Mouse (Mus musculus) hindbrain, embryonic 12.5 days (tissue): Measurements from ENCODE around the gene Senp1. TPM values are rescaled to one million over a fixed set of nuclear protein-coding genes. Genes with fewer than 3 reads are reported as not detected.

ENCODE experiments used
- ATAC-seq: fragments of 200-750 bp; cut with Nextera tagmentation; 2 replicates; pipeline ENCODE4 v1.8.0; 2017; ENCODE audit warnings: moderate TSS enrichment; ENCODE audit not compliant: low FRiP score
- H3K27ac ChIP-seq: fragments of 300-500 bp; sonication (generic); 2 replicates; pipeline ENCODE4 v1.5.1; 2016; ENCODE audit warnings: mild to moderate bottlenecking
- H3K27me3 ChIP-seq: fragments of 300-500 bp; sonication (generic); 2 replicates; pipeline ENCODE4 v1.6.1; 2016; ENCODE audit warnings: mild to moderate bottlenecking
- H3K36me3 ChIP-seq: fragments of 300-500 bp; sonication (generic); 2 replicates; pipeline ENCODE4 v1.6.1; 2016; ENCODE audit warnings: mild to moderate bottlenecking
- H3K4me1 ChIP-seq: fragments of 300-500 bp; sonication (generic); 2 replicates; pipeline ENCODE4 v1.6.1; 2016
- H3K4me2 ChIP-seq: fragments of 300-500 bp; sonication (generic); replicated peaks from 2 replicates; pipeline ENCODE4 v1.6.1; 2016; ENCODE audit warnings: mild to moderate bottlenecking
- H3K4me3 ChIP-seq: fragments of 300-500 bp; sonication (generic); 2 replicates; pipeline ENCODE4 v1.5.1; 2016; ENCODE audit warnings: mild to moderate bottlenecking
- H3K9ac ChIP-seq: fragments of 300-500 bp; sonication (generic); 2 replicates; pipeline ENCODE4 v1.6.1; 2016; ENCODE audit warnings: mild to moderate bottlenecking, moderate library complexity
- H3K9me3 ChIP-seq: fragments of 300-500 bp; sonication (generic); replicated peaks from 2 replicates; pipeline ENCODE4 v1.6.1; 2016; ENCODE audit warnings: mild to moderate bottlenecking
- WGBS: fragments of 180-500 bp; shearing (Covaris S2); methylation state at CpG from one replicate; pipeline ENCODE4 v1.1.7; 2016; 5-methylcytosine and 5-hydroxymethylcytosine counted together
- polyA plus RNA-seq: library from polyadenylated mRNA; unstranded; fragments of >200 nt; fragmentation: Nextera tagmentation; extraction: Ambion mirVana; gene quantifications from 2 replicates; pipeline ENCODE4 v1.2.1, GENCODE M21; 2016

The Senp1 gene
- polyA plus RNA-seq, 1 experiment from 2014 or later = 38.7 TPM

GRCm38 (mm10) chr15:98069566-98070245 is 23.8 kb downstream of the Senp1 start:
- H3K36me3 ChIP-seq = peaks cover 46% of the 10 kb centered on the region
- no peaks in the 10 kb centered on the region for H3K27me3 ChIP-seq
- ATAC-seq = no peak
- no peaks in the 10 kb centered on the region for H3K9me3 ChIP-seq
- no peak overlapping the region for H3K27ac ChIP-seq
- no peak overlapping the region for H3K4me2 ChIP-seq
- 94% methylated on average over 8 of the region's 8 CpGs for WGBS
- H3K4me3 ChIP-seq = no peak overlapping the region
- no peaks in the 10 kb centered on the region for H3K4me1 ChIP-seq
- H3K9ac ChIP-seq = no peak overlapping the region

- Histone ChIP-seq H3K4me1 (no peaks in the 10 kb centered on the region), H3K27me3 (no peaks in the 10 kb centered on the region), H3K4me3 (no peak overlapping the region), H3K27ac (no peak overlapping the region), H3K9ac (no peak overlapping the region), H3K36me3 (peaks cover 50% of the 10 kb centered on the region), H3K4me2 (no peak overlapping the region), H3K9me3 (no peaks in the 10 kb centered on the region)
- WGBS = 93% methylated on average over 9 of the region's 9 CpGs
- ATAC-seq = no peak
These were observed 25.0 kb downstream of the Senp1 start for GRCm38 (mm10) chr15:98068506-98068905.

GRCm38 (mm10) chr15:98067492-98067891 is 26.1 kb downstream of the Senp1 start:
- no peaks in the 10 kb centered on the region for H3K27me3 ChIP-seq
- 80% methylated on average over 3 of the region's 3 CpGs for whole genome bisulfite sequencing
- H3K36me3 ChIP-seq = peaks cover 60% of the 10 kb centered on the region
- H3K9me3 ChIP-seq = no peaks in the 10 kb centered on the region
- no peak overlapping the region for H3K27ac ChIP-seq
- H3K4me3 ChIP-seq = no peak overlapping the region
- no peak overlapping the region for H3K9ac ChIP-seq
- ATAC-seq = no peak
- no peaks in the 10 kb centered on the region for H3K4me1 ChIP-seq
- no peak overlapping the region for H3K4me2 ChIP-seq

GRCm38 (mm10) chr15:98066602-98067001 is 26.9 kb downstream of the Senp1 start:
- peaks cover 66% of the 10 kb centered on the region for H3K36me3 ChIP-seq

GRCm38 (mm10) chr15:98065881-98066280 is 27.7 kb downstream of the Senp1 start:
- no peaks in the 10 kb centered on the region for H3K27me3 ChIP-seq
- H3K4me2 ChIP-seq = no peak overlapping the region
- peaks cover 65% of the 10 kb centered on the region for H3K36me3 ChIP-seq
- 93% methylated on average over 5 of the region's 5 CpGs for WGBS
- no peaks in the 10 kb centered on the region for H3K4me1 ChIP-seq
- no peak overlapping the region for H3K9ac ChIP-seq
- no peaks in the 10 kb centered on the region for H3K9me3 ChIP-seq
- no peak overlapping the region for H3K4me3 ChIP-seq
- no peak for ATAC-seq
- no peak overlapping the region for H3K27ac ChIP-seq

More at GRCm38 (mm10) chr15:98066602-98067001, 26.9 kb downstream of the Senp1 start:
- H3K4me2 ChIP-seq = no peak overlapping the region
- no peak overlapping the region for H3K27ac ChIP-seq
- H3K9ac ChIP-seq = no peak overlapping the region
- WGBS = 97% methylated on average over 12 of the region's 12 CpGs
- H3K4me3 ChIP-seq = no peak overlapping the region
- H3K4me1 ChIP-seq = no peaks in the 10 kb centered on the region
- H3K27me3 ChIP-seq = no peaks in the 10 kb centered on the region
- no peaks in the 10 kb centered on the region for H3K9me3 ChIP-seq
- ATAC-seq = no peak

- no peak overlapping the region for H3K4me2 ChIP-seq
- no peak overlapping the region for H3K4me3 ChIP-seq
- no peak overlapping the region for H3K9ac ChIP-seq
- 32% methylated on average over 5 of the region's 5 CpGs for WGBS
- no peak for ATAC-seq
- H3K27me3 ChIP-seq = no peaks in the 10 kb centered on the region
- no peak overlapping the region for H3K27ac ChIP-seq
- peaks cover 49% of the 10 kb centered on the region for H3K36me3 ChIP-seq
- H3K4me1 ChIP-seq = no peaks in the 10 kb centered on the region
- no peaks in the 10 kb centered on the region for H3K9me3 ChIP-seq
These were observed 38.3 kb downstream of the Senp1 start for GRCm38 (mm10) chr15:98055246-98055645.

- H3K4me3 ChIP-seq = no peak overlapping the region
- ATAC-seq = no peak
- no peaks in the 10 kb centered on the region for H3K9me3 ChIP-seq
- no peak overlapping the region for H3K9ac ChIP-seq
- H3K27ac ChIP-seq = no peak overlapping the region
- no peak overlapping the region for H3K4me2 ChIP-seq
- no peaks in the 10 kb centered on the region for H3K4me1 ChIP-seq
- peaks cover 51% of the 10 kb centered on the region for H3K36me3 ChIP-seq
- WGBS = 94% methylated on average over 5 of the region's 5 CpGs
- H3K27me3 ChIP-seq = no peaks in the 10 kb centered on the region
These were observed 41.9 kb downstream of the Senp1 start for GRCm38 (mm10) chr15:98051685-98052084.

GRCm38 (mm10) chr15:98048918-98049700 is 44.4 kb downstream of the Senp1 start:
- ATAC-seq = no peak
- no peak overlapping the region for H3K4me3 ChIP-seq
- no peak overlapping the region for H3K4me2 ChIP-seq
- no peak overlapping the region for H3K27ac ChIP-seq
- no peaks in the 10 kb centered on the region; the same call in 1 of the 2 replicates for H3K9me3 ChIP-seq
- 89% methylated on average over 13 of the region's 13 CpGs for WGBS
- no peaks in the 10 kb centered on the region for H3K4me1 ChIP-seq
- no peak overlapping the region for H3K9ac ChIP-seq
- peaks cover 67% of the 10 kb centered on the region for H3K36me3 ChIP-seq
- H3K27me3 ChIP-seq = no peaks in the 10 kb centered on the region

GRCm38 (mm10) chr15:98044387-98044786 is 49.2 kb downstream of the Senp1 start:
- Histone ChIP-seq H3K4me1 (no peaks in the 10 kb centered on the region), H3K36me3 (peaks cover 83% of the 10 kb centered on the region), H3K27ac (no peak overlapping the region), H3K27me3 (no peaks in the 10 kb centered on the region), H3K4me2 (no peak overlapping the region), H3K4me3 (no peak overlapping the region), H3K9ac (no peak overlapping the region), H3K9me3 (no peaks in the 10 kb centered on the region; the same call in 1 of the 2 replicates)
- 94% methylated on average over 5 of the region's 5 CpGs for WGBS
- ATAC-seq = no peak

- peaks cover 82% of the 10 kb centered on the region for H3K36me3 ChIP-seq
- WGBS = 96% methylated on average over 6 of the region's 6 CpGs
These were observed 49.6 kb downstream of the Senp1 start for GRCm38 (mm10) chr15:98043967-98044366.

GRCm38 (mm10) chr15:98042508-98042907 is 51.0 kb downstream of the Senp1 start:
- WGBS = 89% methylated on average over 12 of the region's 12 CpGs
- ATAC-seq = no peak
- H3K9me3 ChIP-seq = no peaks in the 10 kb centered on the region; the same call in 1 of the 2 replicates
- H3K4me2 ChIP-seq = no peak overlapping the region
- peaks cover 79% of the 10 kb centered on the region for H3K36me3 ChIP-seq
- H3K4me1 ChIP-seq = no peaks in the 10 kb centered on the region
- H3K27me3 ChIP-seq = no peaks in the 10 kb centered on the region
- H3K9ac ChIP-seq = no peak overlapping the region
- H3K27ac ChIP-seq = no peak overlapping the region
- no peak overlapping the region for H3K4me3 ChIP-seq

More at GRCm38 (mm10) chr15:98043967-98044366, 49.6 kb downstream of the Senp1 start:
- H3K27me3 ChIP-seq = no peaks in the 10 kb centered on the region
- no peak for ATAC-seq
- H3K27ac ChIP-seq = no peak overlapping the region
- no peak overlapping the region for H3K9ac ChIP-seq
- H3K9me3 ChIP-seq = no peaks in the 10 kb centered on the region; the same call in 1 of the 2 replicates
- H3K4me1 ChIP-seq = no peaks in the 10 kb centered on the region
- H3K4me2 ChIP-seq = no peak overlapping the region
- H3K4me3 ChIP-seq = no peak overlapping the region

- WGBS = 91% methylated on average over 10 of the region's 10 CpGs
- peaks cover 74% of the 10 kb centered on the region for H3K36me3 ChIP-seq
- no peak for ATAC-seq
These were observed 53.9 kb downstream of the Senp1 start for GRCm38 (mm10) chr15:98039682-98040081.

More at GRCm38 (mm10) chr15:98039682-98040081, 53.9 kb downstream of the Senp1 start:
- Histone ChIP-seq H3K9ac (no peak overlapping the region), H3K4me3 (no peak overlapping the region), H3K27ac (no peak overlapping the region), H3K27me3 (no peaks in the 10 kb centered on the region), H3K4me2 (no peak overlapping the region), H3K4me1 (peaks cover 12% of the 10 kb centered on the region), H3K9me3 (no peaks in the 10 kb centered on the region; the same call in 1 of the 2 replicates)
